Mouse (Mus musculus) neural tube, embryonic 14.5 days (tissue): Measurements from ENCODE around the gene Atl1. TPM values are rescaled to one million over a fixed set of nuclear protein-coding genes. Genes with fewer than 3 reads are reported as not detected.

ENCODE experiments used
- ATAC-seq: fragments of 200-750 bp; cut with Nextera tagmentation; 2 replicates; pipeline ENCODE4 v1.8.0; 2017; ENCODE audit warnings: low read depth, mild to moderate bottlenecking, moderate TSS enrichment, moderate library complexity
- H3K27ac ChIP-seq: fragments of 300-500 bp; sonication (generic); 2 replicates; pipeline ENCODE4 v1.5.1; 2014; ENCODE audit warnings: low read depth, mild to moderate bottlenecking, control low read depth, low read length, moderate library complexity, mixed read lengths
- H3K27me3 ChIP-seq: fragments of 300-500 bp; sonication (generic); 2 replicates; pipeline ENCODE4 v1.6.1; 2014; ENCODE audit warnings: low read length; ENCODE audit not compliant: control insufficient read depth, insufficient read depth
- H3K36me3 ChIP-seq: fragments of 300-500 bp; sonication (generic); 2 replicates; pipeline ENCODE4 v1.6.1; 2014; ENCODE audit warnings: low read length, mixed read lengths; ENCODE audit not compliant: control insufficient read depth, insufficient read depth
- H3K4me1 ChIP-seq: fragments of 300-500 bp; sonication (generic); 2 replicates; pipeline ENCODE4 v1.6.1; 2014; ENCODE audit warnings: low read length; ENCODE audit not compliant: control insufficient read depth, insufficient read depth
- H3K4me2 ChIP-seq: fragments of 300-500 bp; sonication (generic); 2 replicates; pipeline ENCODE4 v1.6.1; 2014; ENCODE audit warnings: mild to moderate bottlenecking, low read depth, low read length, control low read depth
- H3K4me3 ChIP-seq: fragments of 300-500 bp; sonication (generic); 2 replicates; pipeline ENCODE4 v1.5.1; 2014; ENCODE audit warnings: low read depth, low read length, control low read depth, mixed read lengths
- H3K9ac ChIP-seq: fragments of 300-500 bp; sonication (generic); replicated peaks from 2 replicates; pipeline ENCODE4 v1.6.1; 2014; ENCODE audit warnings: low read depth, mild to moderate bottlenecking, control low read depth, low read length, mixed read lengths
- H3K9me3 ChIP-seq: fragments of 300-500 bp; sonication (generic); 2 replicates; pipeline ENCODE4 v1.6.1; 2016; ENCODE audit warnings: low read length; ENCODE audit not compliant: control insufficient read depth
- WGBS: fragments of 180-500 bp; shearing (Covaris S2); extraction: QIAGEN DNeasy Blood & Tissue Kit; methylation state at CpG from one replicate; pipeline ENCODE4 v1.1.7; 2014; 5-methylcytosine and 5-hydroxymethylcytosine counted together
- polyA plus RNA-seq: library from polyadenylated mRNA; unstranded; fragments of >200 nt; fragmentation: Nextera tagmentation; extraction: Ambion mirVana; gene quantifications from 2 replicates; pipeline ENCODE4 v1.2.1, GENCODE M21; 2014

Gene Atl1
- polyA plus RNA-seq, 1 experiment from 2014 or later: 166 TPM

DNA sequence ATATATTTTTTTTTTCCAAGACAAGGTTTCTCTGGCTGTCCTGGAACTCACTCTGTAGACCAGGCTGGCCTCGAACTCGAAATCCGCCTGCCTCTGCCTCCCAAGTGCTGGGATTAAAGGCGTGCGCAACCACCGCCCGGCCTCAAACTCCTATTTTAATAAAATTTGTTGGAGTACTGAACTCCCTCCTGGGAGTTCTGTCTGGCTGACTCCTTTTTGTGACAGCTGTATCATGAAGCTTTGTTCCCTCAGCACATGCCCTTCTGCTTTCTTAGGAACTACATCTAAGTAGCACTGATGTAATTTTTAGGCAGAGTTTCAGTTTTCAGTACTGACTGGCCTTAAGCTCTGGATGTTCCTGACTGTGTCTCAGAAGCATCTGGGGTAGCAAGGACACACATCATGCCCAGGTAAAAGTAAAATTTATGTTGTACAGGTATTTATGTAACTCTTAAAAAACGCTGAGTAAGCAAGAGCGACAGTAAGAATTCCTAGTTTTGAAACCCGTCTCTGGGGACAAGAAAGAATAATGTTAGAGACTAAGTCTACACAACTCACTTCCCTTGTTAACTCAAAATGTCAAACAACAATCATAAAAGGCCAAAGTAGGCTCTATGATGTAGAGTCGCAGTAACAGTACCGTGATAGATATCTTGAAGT lies 36.6 kb upstream of the Atl1 start:
- H3K9ac ChIP-seq: no peak overlapping the region
- no peak for ATAC-seq
- H3K36me3 ChIP-seq: peaks cover 12% of the 10 kb centered on the region
- no peaks in the 10 kb centered on the region for H3K27me3 ChIP-seq
- H3K4me3 ChIP-seq: no peak overlapping the region
- H3K4me1 ChIP-seq: no peaks in the 10 kb centered on the region
- H3K9me3 ChIP-seq: no peaks in the 10 kb centered on the region
- H3K27ac ChIP-seq: no peak overlapping the region
- H3K4me2 ChIP-seq: no peak overlapping the region
- 97% methylated on average over 12 of the region's 12 CpGs for whole genome bisulfite sequencing

DNA sequence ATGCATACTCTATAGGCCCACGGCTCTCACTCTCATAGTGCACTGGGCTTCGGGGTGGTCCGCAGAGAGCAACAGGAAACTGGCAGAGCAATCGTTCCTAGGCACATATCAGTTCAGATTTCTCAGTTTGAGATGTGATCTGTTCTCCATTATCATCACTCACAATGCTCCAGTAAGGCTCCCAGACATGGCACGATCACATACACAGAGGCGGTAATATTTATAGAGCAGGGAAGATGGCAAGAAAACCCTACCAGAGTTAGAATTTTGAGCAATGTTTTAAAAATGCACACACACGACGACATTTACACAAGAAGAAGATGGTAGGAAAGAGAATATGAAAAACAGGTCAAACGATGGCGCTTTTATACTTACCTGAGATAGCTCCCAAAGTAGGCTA lies 36.0 kb upstream of the Atl1 start:
- Histone ChIP-seq H3K9ac (no peak overlapping the region), H3K4me1 (no peaks in the 10 kb centered on the region), H3K27me3 (no peaks in the 10 kb centered on the region), H3K27ac (no peak overlapping the region), H3K36me3 (peaks cover 12% of the 10 kb centered on the region), H3K9me3 (no peaks in the 10 kb centered on the region), H3K4me3 (no peak overlapping the region), H3K4me2 (no peak overlapping the region)
- ATAC-seq: no peak
- WGBS: 93% methylated on average over 10 of the region's 10 CpGs

DNA sequence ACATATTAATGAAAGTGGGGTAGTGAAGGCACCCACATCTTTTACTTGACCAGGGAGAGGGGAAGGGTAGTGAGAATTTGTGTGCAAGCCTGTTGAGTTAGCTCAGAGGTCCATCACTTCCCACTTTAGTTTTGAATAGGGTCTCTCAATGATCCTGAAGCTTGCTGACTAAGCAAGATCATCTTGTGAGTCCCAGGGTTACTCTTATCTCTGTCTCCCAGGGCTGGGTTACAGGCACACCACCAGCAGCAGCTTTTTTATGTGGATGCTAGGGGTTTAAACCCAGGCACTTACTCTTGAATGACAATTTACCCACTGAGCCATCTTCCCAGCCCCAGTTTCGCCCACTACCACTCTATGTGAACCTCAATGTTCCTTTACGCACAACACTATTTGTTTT lies 34.8 kb upstream of the Atl1 start:
- Histone ChIP-seq H3K4me1 (no peaks in the 10 kb centered on the region), H3K9ac (no peak overlapping the region), H3K9me3 (no peaks in the 10 kb centered on the region), H3K27me3 (no peaks in the 10 kb centered on the region), H3K4me2 (no peak overlapping the region), H3K36me3 (peaks cover 8% of the 10 kb centered on the region), H3K27ac (no peak overlapping the region), H3K4me3 (no peak overlapping the region)
- 96% methylated on average over 2 of the region's 2 CpGs for WGBS
- no peak for ATAC-seq

DNA sequence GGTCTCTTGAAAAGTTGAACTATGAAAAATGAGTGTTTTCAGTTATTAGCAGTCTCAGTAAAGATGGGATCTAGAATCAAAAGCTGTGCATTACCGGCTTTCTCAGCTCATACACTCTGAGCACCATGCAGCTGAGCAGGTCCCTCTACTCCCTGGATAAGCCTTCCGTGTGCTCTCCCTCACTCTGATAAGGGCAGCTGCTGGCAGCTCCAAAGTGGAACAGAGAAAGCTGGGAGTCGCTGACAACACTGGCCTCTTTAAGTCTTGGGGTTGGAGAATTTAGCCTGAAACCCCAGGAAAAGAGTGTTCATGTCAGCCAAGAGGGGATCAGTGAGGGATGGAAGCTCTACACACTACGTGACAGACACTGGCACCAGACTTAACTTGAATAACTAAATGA lies 33.6 kb upstream of the Atl1 start:
- H3K27ac ChIP-seq: no peak overlapping the region
- no peaks in the 10 kb centered on the region for H3K27me3 ChIP-seq
- H3K36me3 ChIP-seq: peaks cover 8% of the 10 kb centered on the region
- no peaks in the 10 kb centered on the region for H3K4me1 ChIP-seq
- no peak overlapping the region for H3K4me3 ChIP-seq
- no peak overlapping the region for H3K9ac ChIP-seq
- H3K4me2 ChIP-seq: no peak overlapping the region
- ATAC-seq: no peak
- 95% methylated on average over 4 of the region's 4 CpGs for WGBS
- no peaks in the 10 kb centered on the region for H3K9me3 ChIP-seq

DNA sequence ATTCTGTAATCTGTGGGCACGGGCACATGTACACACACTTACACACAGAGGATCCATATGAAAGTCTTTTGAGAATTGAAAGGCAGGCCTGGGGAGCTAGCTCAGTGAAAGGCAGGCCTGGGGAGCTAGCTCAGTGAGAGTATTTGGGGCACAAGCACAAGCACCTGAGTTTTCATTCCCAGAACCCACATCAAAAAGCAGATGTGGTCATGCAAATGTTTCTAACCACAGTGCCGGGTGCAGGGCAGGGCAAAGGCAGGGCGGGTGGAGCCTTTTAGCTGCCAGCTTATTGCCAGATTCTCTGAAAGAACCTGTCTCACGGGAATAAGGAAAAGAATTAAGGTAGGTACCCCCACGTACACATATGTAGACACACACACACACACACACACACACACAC lies 28.9 kb upstream of the Atl1 start:
- H3K9me3 ChIP-seq: no peaks in the 10 kb centered on the region
- H3K36me3 ChIP-seq: no peaks in the 10 kb centered on the region; the same call in 1 of the 2 replicates
- H3K9ac ChIP-seq: no peak overlapping the region
- no peaks in the 10 kb centered on the region for H3K27me3 ChIP-seq
- H3K4me1 ChIP-seq: no peaks in the 10 kb centered on the region
- no peak for ATAC-seq
- H3K4me2 ChIP-seq: no peak overlapping the region
- H3K4me3 ChIP-seq: no peak overlapping the region
- H3K27ac ChIP-seq: no peak overlapping the region
- WGBS: 81% methylated on average over 5 of the region's 5 CpGs

DNA sequence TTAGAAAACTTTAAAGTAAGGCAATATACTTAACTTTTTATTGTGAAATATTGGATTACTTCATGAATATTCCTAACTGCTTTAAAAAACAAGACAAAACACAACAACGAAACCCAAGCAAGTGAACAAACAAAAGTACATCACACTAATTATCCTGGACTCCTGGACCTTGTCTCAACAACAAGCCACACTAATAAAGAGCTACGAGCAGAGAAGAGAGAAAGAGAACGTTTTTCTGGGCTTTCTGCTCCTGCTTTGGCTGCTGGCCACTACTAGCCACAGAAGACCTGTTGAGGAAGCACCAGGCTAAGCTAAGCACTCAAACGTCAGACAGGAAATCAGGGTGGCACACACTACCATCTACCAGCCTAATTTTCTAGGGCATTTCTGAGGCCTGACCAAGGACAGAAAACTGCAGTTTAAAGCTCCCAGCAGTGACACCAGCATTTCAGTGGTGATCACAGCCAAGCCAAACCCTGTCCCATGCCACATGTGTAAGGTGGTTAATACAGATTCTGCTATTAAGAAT lies 28.2 kb upstream of the Atl1 start:
- H3K9ac ChIP-seq: no peak overlapping the region
- 60% methylated on average over 4 of the region's 4 CpGs for WGBS
- no peak for ATAC-seq
- H3K27ac ChIP-seq: no peak overlapping the region
- no peaks in the 10 kb centered on the region; the same call in 1 of the 2 replicates for H3K36me3 ChIP-seq
- no peak overlapping the region for H3K4me3 ChIP-seq
- no peaks in the 10 kb centered on the region for H3K9me3 ChIP-seq
- H3K27me3 ChIP-seq: no peaks in the 10 kb centered on the region
- no peaks in the 10 kb centered on the region for H3K4me1 ChIP-seq
- no peak overlapping the region for H3K4me2 ChIP-seq

DNA sequence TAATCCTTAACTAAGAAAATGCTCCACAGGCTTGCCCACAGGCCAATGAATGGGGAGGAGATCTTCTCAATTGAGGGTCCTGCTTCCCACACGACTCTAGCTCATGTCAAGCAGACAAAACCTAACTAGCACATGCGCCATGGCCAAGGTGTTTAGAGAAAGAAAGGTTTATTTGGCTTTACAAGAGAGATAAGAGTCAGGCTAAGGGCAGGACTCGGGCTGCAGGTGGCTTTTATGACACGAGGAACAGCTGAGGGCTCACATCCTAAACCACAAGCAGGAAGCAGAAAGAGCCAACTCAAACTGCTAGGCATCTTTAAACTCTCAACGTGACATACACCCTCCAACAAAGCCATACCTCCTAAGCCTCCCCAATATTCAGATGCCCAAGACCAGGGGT lies 25.1 kb upstream of the Atl1 start:
- 88% methylated on average over 5 of the region's 5 CpGs for WGBS
- H3K36me3 ChIP-seq: no peaks in the 10 kb centered on the region; the same call in 1 of the 2 replicates
- H3K4me3 ChIP-seq: no peak overlapping the region
- ATAC-seq: no peak
- no peaks in the 10 kb centered on the region for H3K9me3 ChIP-seq
- H3K9ac ChIP-seq: no peak overlapping the region
- H3K27me3 ChIP-seq: no peaks in the 10 kb centered on the region
- no peak overlapping the region for H3K27ac ChIP-seq
- H3K4me2 ChIP-seq: no peak overlapping the region
- H3K4me1 ChIP-seq: no peaks in the 10 kb centered on the region

DNA sequence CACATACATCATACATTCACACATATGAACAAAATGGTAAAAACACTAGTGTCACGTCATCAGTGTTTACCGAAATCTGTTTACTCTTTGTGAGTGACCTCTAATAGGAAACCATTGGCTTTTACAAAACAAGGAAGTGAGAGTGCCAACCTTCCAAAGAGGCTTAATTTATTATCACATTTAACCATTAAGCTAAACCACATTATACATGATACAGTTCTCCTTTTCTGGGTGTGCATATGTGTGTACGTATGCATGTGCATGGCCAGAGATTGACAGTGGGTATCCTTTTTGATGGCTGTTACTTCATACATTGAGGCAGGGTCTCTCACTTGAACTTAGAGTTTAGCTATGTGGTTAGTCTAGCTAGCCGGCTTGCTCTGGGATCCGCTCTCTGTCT lies 20.8 kb upstream of the Atl1 start:
- H3K36me3 ChIP-seq: no peaks in the 10 kb centered on the region
- no peaks in the 10 kb centered on the region for H3K4me1 ChIP-seq
- ATAC-seq: no peak
- 96% methylated on average over 5 of the region's 5 CpGs for WGBS
- no peaks in the 10 kb centered on the region for H3K9me3 ChIP-seq
- no peak overlapping the region for H3K9ac ChIP-seq
- no peak overlapping the region for H3K27ac ChIP-seq
- H3K27me3 ChIP-seq: no peaks in the 10 kb centered on the region
- no peak overlapping the region for H3K4me2 ChIP-seq
- H3K4me3 ChIP-seq: no peak overlapping the region

DNA sequence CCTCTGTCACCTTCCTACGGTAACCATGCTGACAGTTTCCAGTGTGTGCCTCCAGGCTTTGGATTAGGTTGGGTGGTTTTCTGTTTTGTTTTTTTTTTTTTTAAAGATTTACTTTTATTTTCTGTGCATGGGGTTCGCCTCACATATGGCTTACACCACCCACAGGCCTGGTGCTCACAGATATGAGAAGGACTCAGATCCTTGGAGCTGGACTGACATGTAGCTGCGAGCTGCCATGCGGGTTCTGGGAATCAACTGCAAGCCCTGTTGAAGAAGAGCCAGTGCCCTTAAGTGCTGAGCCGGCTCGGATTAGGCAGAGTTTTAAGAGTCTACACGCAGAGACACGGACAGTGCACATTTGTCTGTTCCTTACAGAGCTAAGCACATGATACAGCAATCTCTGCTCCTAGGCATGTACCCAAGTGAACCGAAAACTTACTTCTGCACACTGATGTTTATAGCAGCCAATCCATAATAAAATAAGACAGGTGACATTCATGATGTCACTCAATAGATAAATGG lies 14.5 kb upstream of the Atl1 start:
- Histone ChIP-seq H3K27me3 (no peaks in the 10 kb centered on the region), H3K4me1 (peaks cover 9% of the 10 kb centered on the region; the same call in 1 of the 2 replicates), H3K36me3 (no peaks in the 10 kb centered on the region), H3K9me3 (no peaks in the 10 kb centered on the region), H3K9ac (no peak overlapping the region), H3K27ac (no peak overlapping the region), H3K4me3 (no peak overlapping the region), H3K4me2 (no peak overlapping the region)
- ATAC-seq: no peak
- WGBS: 87% methylated on average over 9 of the region's 9 CpGs
